ENCODE assay signal across 16 mouse cellular contexts in genomic region chr15:31783081-31783480, GRCm38 (mm10).
"Had no signal": no experiment of that assay in that cellular context is flagged by ENCODE, and none has a peak within 500 bp of the region (broad histone marks: within the 10 kb centered on the region; RNA-seq: fewer than 3 reads in every experiment).

No protein-coding gene starts in this region.

- H3K27ac ChIP-seq: macrophage; midbrain, embryonic 13.5 days; midbrain, embryonic 15.5 days; neural tube, embryonic 12.5 days; stomach, embryonic 15.5 days; stomach, postnatal 0 days had no signal

- ATAC-seq: midbrain, embryonic 13.5 days; midbrain, embryonic 15.5 days had no signal

- H3K36me3 ChIP-seq: midbrain, embryonic 13.5 days; midbrain, embryonic 15.5 days; neural tube, embryonic 12.5 days; stomach, embryonic 15.5 days had no signal

- H3K9ac ChIP-seq: lung, embryonic 14.5 days; midbrain, embryonic 13.5 days; midbrain, embryonic 15.5 days; neural tube, embryonic 12.5 days; stomach, embryonic 15.5 days had no signal

- H3K27me3 ChIP-seq: megakaryocyte, embryonic 14.5 days; midbrain, embryonic 13.5 days; midbrain, embryonic 15.5 days; neural tube, embryonic 12.5 days; stomach, embryonic 15.5 days had no signal

- DNase-seq: lung, adult 18-20 months; lung, embryonic 14.5 days; lung, postnatal 14 days; lung, postnatal 36 days; right cerebral cortex, postnatal 14 days; thymus, adult 2 months; thymus, postnatal 25 days; thymus, postnatal 4 days had no signal

- H3K4me2 ChIP-seq: lung, embryonic 14.5 days; midbrain, embryonic 11.5 days; midbrain, embryonic 13.5 days; midbrain, embryonic 15.5 days; neural tube, embryonic 12.5 days; stomach, embryonic 15.5 days had no signal

- H3K4me1 ChIP-seq: megakaryocyte, embryonic 14.5 days; midbrain, embryonic 13.5 days; midbrain, embryonic 15.5 days; neural tube, embryonic 12.5 days; stomach, embryonic 15.5 days had no signal

- H3K4me3 ChIP-seq: megakaryocyte, embryonic 14.5 days; midbrain, embryonic 13.5 days; midbrain, embryonic 15.5 days; neural tube, embryonic 12.5 days; stomach, embryonic 15.5 days had no signal

- H3K9me3 ChIP-seq: midbrain, embryonic 13.5 days; midbrain, embryonic 15.5 days; stomach, embryonic 15.5 days had no signal
